Mouse (Mus musculus) v-Abl transformed pro-B cells (cell line): ENCODE measurements around the gene Scn4b.

ENCODE experiments used
- in situ Hi-C, 2 experiments: fragments of 400-800 bp; cut with MboI; formaldehyde crosslinking; loops; one replicate each; pipeline ENCODE4 v1.15.1; 2025; ENCODE audit not compliant: unreplicated experiment in 2 of 2

The Scn4b gene

DNA sequence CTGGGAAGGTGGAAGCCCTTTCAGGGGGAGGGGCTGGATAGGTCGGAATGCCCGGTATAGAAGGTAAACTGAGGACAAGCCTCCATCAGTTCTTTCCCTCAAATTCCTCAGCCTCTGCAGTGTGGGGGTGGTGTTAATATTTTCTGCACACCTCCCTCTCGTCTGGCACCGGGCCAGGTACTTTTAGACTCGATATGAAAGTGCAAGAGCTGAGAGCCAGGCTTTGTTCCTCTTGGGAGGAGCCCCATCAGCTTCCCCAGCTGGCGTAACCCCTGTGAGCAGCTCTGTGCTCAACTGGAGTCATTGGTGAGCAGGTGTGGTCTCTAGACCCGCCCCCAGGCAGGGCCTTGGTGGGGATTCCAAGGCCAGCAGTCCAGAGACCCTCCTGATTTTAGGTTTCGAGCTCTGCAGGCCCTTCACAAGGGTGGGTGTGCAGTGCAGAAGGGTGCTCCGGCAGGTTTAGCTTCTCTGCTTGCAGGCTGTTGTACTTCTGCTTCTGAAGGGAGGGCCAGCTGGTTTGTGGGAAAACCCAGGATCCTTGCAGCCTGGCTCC is 15.9 kb upstream of the Scn4b start:
- in situ Hi-C loops, result no loop called here

DNA sequence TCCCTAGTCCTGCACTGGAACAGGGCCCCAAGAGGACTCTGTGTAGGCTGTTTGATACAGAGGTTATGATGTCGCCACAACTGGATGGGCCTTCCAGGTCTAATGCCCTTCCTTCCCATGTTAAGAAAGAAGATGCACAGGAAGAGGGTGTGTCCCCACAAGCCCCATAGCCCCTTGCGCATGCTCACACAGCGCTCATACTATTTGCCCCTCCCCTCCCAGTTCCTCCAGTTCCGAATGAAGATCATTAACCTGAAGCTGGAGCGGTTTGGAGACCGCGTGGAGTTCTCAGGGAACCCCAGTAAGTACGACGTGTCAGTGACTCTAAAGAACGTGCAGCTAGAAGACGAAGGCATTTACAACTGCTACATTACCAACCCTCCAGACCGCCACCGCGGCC is 13.0 kb upstream of the Scn4b start:
- in situ Hi-C loops, result no loop called here

DNA sequence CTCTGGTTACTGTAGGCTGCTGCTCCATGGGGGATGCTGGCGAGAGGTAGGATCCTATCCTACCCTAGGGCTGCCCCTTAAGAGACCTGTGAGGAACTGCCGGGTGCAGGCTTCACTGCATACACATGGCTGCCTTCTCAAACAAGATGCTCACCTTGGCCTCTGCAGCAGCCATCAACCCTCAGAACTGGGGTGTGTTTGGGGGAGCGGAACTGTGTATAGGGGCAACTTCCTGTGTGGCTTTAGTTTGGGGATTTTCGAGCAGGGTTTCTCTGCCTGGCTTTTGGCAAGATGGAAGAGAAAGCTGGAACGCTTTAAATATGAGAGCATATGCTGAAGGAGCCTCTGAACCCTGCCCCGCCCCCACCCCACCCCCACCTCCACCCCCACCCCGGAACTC is 11.3 kb upstream of the Scn4b start:
- in situ Hi-C loops, result no loop called here

DNA sequence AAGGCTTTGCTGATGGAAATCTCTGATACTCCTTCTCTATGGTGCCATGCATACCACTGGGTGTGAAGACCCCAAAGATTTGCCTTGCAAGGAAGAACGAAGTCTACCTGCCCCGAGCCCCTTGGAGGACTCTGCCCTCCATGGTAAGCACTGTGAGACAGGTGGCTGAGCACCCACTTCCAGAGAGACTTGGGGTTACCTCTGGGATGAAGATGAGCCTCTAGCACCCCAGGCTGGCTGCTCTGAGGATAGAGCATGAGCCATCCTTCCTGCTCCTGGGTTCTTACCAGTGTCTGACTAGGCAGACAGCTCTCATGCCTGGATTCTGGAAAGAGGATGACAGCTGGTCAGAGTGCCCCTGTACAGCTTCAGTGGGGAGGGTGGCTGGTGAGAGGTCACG is 8.1 kb upstream of the Scn4b start:
- in situ Hi-C loops, result loop anchor here (5.0 to 10.0 kb wide), 3 partner anchors 155 to 262 kb away; no protein-coding TSS in a partner anchor

DNA sequence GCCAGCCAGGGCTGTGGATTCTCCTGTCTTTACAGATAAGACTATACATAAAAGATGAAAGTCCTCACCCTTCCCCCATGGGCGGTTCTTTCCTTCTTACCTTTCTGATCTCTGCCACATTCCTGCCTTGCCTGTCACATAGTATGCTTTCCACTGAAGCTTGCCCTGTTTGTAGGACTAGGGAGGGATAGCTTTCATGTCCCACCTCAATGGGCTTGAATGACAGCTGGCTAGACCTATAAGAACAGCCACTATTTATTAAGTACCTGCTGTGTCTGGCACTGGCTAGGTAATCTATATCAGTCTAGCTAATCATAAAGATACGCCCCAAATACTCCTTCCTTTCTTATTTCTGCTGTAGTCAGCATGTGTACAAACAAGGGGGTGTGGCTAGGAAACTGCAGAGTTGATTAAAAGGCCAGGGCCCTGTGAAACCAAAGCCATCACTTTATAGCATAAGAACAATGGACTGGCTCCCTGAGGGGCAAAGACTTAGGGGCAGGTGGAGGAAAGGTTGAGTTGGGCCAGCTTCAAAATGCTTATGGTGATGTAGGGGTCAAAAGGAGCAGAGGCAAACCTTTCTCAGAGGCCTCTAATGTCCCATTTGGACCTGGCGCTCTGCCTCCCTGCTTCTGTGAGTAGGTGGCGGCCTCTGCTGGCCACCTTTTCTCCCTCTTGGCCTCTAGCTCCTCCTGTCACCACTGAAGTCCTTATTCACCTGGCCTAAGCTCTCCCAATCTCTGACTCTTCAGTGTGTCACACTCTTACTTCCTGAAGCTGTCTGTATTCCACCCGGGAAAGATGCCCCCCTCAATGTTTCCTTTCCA is 4.5 kb upstream of the Scn4b start:
- in situ Hi-C loops, result loop anchor here (5.0 to 10.0 kb wide), 3 partner anchors 159 to 259 kb away; no protein-coding TSS in a partner anchor

DNA sequence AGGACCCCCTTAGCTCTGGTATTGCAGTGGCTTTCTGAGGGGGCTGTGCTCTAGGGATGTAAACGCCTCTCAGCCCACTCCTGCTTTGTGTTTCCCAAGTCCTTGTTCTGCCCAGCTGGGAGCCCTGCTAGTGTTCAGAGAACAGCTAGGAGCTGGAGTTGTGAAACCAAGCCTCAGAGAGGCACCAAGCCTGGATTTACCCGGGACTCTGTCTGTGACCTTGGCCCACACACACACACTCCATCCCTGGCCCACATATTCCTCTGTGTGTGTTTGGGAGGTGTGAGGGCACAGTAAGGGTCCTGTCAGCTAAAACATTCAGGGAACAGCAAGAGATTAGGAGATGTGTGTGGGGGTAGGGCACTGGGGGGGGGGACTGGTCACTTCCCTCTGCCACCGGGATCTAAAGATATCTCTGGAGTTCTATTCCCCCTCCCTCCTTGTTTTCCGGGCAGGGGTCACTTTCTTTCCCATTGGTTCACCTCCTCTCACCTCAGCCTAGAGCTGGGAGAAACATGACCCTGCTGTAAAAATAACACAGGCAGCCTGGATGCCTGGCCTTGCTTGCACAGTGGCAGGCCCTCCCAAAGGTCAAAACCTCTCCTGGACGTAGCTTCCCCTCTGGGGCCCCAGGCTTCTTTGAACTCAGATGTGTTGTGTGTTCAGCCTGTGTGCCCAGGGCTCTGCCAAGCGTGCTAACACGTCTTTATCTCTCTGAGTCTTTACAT is 1.6 kb upstream of the Scn4b start:
- in situ Hi-C loops, result loop anchor here in 1 of 2 experiments (10.0 kb wide), 1 partner anchor 162 kb away; no protein-coding TSS in a partner anchor

DNA sequence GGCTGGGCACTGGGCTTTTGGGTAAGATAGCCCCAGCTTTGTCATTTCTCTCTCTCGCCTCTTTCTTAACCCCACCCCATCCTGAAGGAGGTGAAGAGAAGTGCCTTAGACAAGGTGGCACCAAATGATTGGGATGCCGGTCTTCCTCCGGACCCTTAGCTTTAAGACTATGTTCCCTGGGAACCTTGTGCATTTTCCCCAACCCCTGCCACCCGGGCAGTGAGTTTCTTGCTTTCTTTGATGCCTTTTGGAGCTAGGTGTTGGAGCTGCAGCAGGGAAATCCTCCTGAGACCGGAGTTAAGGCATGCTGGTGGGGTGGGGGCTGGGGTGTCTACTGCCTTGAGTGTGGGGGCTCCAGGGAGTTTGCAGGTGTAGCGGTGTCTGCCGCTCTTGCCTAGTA is 887 bp downstream of the Scn4b start:
- in situ Hi-C loops, result loop anchor here in 1 of 2 experiments (10.0 kb wide), 1 partner anchor 164 kb away; no protein-coding TSS in a partner anchor

DNA sequence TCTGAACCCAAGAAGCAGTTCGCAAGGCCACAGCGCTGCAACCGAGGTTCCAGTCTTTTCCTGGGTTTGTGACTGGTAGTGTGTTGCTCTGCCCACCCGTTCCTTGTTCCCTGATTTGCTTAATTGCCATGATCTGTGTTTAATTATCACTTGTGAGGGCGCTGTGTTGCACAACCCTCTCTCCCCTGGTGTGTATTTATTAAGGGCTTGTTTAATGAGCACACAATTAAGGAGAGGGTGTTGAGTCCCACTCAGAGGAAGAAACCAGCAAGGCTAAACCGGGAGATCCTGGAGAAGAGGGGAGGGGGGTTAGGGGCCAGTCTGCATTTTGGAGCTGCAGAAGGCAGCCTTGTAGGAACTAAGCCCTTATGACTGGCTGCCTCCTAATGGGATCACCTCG is 2.8 kb downstream of the Scn4b start:
- in situ Hi-C loops, result loop anchor here (5.0 to 10.0 kb wide), 7 partner anchors 81 to 476 kb away; no protein-coding TSS in a partner anchor

DNA sequence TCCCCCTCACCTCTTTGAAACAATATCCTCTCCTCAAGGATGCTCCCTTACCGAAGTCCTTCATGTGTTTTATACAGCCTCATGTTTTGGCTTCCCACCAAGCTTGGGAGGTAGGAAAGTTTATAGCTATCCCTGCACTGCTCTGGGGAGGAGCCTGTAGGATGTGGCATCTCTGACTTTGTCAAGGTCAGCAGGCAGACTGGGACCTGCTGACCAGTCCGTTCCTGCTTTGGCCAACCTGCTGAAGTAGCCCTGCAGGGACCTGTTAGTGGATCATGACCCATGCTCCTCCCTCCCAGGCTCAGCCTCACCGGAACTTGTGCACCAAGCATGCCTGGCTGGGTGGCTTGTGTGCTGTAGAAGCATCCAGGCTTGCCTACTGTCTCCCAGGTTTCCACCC is 4.5 kb downstream of the Scn4b start:
- in situ Hi-C loops, result loop anchor here (5.0 to 10.0 kb wide), 7 partner anchors 80 to 478 kb away; no protein-coding TSS in a partner anchor

DNA sequence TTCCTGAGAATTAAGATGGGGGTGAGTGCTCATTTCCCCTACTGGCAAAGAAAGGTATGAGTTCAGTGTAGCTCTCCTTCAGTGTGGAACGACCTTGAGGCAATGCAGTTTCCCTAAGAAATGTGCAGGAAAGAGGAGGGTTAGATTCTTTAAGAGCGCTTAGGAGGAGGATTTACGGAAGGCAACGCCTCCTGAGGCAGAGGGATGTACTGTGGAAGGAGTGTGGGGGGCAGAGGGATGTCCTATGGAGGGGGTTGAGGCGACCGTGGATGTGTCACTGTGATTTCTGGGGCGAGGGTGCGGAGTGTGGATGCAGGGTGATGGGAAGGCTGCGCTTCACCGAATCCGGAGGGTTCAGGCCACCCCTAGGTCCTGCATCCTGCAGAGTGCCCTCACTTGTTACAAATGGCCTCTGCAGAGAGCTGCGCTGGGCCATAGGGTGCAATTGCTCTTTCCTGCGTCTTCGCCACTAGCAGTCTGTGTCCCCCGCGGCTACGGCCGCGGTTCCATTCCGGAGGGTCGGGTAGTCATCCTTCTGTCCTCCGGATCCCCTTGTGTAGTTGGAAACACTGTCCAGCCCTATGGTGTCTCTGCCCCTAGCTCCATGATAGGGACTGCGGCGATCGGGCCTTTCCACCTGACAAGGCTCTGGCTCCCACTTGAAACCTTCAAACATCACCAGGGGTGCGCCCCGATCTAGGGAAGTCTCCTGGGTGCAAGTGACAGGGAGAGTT is 7.5 kb downstream of the Scn4b start:
- in situ Hi-C loops, result loop anchor here (5.0 to 10.0 kb wide), 5 partner anchors 37 to 481 kb away; partner anchors contain the start of gene BC049352 (in 1 of the 2)

DNA sequence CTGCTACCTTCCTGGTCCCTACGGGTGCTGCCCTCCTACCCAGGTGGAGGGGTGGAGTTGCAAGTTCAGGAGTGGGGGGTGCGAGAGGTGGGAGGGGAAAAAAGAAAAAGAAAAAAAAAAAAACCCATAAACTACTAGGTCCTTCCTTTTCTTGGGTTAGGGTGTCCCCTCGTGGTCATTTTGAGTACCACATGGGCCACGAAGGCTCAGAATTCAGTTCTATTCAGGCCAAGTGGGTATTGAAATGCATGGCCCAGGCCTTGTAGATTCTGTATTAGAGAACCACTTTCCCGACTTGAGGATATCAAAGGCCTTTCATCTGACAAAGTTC is 8.0 kb downstream of the Scn4b start:
- in situ Hi-C loops, result loop anchor here (5.0 to 10.0 kb wide), 5 partner anchors 36 to 481 kb away; partner anchors contain the start of gene BC049352 (in 1 of the 2)

DNA sequence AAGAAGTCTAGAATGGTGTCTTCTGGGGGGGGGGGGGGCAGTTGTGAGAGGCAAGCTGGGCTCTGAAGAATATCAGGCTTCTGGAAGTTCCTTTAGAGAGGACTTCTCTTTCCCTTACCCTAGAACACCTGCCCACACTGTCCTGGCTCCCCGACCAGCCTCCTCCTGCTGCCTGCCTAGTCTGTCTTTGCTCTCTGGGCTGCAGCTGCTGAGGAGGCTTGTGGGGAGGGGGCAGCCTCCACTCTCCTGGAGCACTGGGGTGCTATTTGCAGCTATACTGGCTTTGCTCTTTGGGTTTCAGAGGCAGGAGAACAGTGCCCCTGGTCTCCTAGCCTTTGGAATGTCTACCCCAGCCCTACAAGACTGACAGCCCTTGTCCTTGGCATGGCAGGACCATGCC is 12.7 kb downstream of the Scn4b start:
- in situ Hi-C loops, result no loop called here

DNA sequence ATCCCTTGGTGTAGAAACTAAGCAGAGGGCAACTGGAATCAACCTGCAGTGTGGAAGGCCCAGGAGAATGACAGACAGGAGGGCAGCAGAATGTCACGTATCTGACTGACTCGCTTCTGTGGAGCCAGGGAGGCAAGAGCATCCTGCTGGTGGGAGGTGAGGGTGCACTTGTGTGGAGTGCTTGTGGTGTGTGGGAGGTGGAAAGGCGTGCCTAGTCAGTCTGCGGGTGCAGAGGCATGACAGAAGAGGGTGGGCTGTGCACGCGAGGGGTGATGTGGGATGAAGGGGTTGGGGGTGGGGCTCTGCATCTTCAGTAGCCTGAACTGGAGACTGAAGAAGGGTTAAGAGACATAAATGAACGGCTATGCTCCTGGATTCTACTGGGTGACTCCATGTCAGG is 15.2 kb downstream of the Scn4b start:
- in situ Hi-C loops, result no loop called here

DNA sequence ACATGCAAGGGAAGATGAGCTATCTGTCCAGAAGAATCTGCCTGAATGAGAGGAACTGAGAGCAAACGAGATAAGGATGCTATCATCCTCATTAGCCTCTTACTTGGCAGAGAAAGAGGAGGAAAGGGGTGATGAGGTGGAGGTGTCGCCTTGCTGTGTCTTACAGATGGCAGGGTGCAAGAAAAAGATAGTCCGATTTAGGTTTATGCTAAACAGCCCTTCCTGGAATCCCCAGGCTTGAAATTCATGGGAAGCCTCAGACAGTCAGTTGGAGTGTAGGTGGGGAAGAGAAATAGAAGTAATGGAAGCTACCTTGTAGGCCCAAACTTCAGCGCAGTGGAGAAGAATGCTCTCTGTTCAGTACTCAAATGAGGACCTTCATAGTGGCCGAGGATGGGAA is 29.7 kb downstream of the Scn4b start:
- in situ Hi-C loops, result no loop called here

DNA sequence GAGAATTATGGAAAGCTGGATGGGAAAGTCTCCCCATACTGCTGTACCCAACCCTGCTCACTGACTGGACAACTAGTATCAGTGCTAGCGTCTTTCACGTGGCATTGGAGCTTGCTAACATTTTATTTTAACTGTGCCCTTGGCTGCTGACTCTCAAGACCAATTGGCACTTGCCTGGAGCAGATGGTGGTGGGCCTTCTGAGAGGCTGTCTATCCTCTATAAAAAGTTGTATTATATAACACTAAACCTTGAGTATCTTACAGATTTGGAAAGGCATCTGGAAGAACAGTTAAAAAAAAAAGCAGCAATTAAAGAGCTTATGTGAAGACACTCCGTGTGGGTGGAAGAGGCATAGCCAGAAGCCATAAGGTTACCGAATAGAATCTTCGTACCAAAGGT is 32.0 kb downstream of the Scn4b start:
- in situ Hi-C loops, result no loop called here

DNA sequence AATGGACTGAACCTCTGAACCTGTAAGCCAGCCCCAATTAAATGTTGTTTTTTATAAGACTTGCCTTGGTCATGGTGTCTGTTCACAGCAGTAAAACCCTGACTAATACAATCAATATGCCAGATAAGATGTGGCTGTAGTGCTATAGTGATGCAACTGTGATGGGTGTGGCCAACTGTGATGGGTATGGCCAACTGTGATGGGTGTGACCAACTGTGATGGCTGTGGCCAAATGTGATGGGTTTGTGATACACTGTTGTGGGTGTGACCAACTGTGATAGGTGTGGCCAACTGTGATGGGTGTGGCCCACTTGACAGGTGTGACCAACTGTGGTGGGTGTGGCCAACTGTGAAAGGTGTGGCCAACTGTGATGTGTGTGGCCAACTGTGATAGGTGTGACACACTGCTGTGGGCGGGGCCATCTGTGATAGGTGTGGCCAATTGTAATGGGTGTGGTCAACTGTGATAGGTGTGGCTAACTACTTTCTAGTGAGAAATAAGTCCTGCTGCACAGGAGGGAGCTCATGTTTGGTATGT is 32.9 kb downstream of the Scn4b start:
- in situ Hi-C loops, result no loop called here

DNA sequence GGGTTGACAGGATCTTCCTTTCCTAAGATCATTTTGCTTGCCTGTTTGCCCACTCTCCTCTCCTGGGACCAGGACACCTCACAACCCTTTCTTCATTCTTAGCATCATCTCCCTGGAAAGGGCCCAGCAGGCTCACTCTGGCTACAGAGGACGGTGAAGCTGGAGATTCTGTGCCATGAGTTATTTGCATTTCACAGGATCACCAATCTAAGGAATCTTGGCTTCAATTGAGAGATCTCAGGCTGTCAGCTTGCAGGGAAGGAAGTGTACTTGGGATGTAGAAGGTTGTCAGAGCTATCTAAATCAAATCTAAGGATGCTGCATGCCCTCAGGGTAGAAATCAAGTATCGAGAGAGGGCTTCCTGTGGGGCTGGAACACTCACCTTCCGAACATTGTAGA is 35.3 kb downstream of the Scn4b start:
- in situ Hi-C loops, result no loop called here

DNA sequence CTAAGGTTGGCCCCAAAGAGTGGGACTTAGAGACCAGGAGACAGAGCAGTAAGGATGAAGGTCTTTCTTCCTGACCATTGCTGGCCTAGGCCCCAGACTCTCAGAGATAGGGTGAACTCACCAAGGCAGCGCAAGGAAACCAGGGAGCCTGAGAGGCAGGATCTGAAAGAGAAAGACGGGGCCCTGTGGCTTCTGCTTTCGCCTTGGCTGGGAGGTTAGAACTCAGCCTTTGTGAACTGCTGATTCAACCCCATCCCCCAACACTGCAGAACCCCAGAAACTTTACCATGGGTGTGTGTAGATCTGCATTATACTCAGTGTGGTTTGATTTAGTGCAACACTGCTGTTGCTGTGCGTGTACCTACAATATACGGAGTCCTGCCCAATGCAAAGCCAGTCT is 41.1 kb downstream of the Scn4b start:
- in situ Hi-C loops, result no loop called here

DNA sequence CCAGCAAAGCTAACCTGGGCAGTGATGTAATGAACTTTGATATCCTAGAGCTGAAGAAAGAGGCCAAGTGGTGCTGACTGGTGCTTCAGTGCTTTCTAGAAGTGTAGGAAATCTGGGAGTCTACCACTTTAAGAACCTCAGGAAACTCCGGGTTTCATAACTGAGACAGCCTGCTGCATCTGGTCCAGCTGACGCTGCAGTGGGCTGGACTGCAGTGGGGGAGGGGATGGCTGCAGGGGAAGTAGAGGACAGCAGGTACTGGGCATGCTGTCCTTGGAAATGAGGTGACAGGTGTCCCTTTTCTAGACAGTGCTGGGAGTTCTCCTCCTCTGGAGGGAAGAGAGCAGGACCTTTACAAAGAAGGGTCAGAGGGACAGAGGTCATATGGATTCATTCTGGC is 43.6 kb downstream of the Scn4b start, which contains the start of gene BC049352:
TSS of gene BC049352 (plus strand) at position 238 of the 400 bp plus-strand sequence.
- in situ Hi-C loops, result loop anchor here in 1 of 2 experiments (5.0 kb wide), 1 partner anchor 34 kb away; no protein-coding TSS in a partner anchor

DNA sequence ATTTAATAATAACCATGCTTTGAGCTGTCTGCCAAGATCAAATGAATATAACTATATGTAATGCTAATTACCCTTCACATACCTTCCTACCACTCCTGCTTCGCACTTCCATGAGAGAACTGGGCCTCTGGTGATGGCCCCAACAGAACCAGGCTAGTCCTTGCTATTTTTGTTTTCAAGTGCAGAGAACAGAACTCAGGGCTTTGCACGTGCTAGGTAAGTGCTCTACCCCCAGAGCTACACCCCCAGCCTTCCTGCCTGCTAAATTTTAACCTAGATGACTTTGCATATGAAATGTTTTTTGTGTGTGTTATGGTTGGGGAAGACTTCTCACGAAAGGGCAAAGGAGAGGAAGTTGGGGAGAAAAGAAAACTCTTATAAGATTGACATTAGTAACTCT is 44.3 kb downstream of the Scn4b start:
- in situ Hi-C loops, result loop anchor here in 1 of 2 experiments (5.0 kb wide), 1 partner anchor 35 kb away; no protein-coding TSS in a partner anchor
